8 mouse cellular contexts compared by ENCODE assay signal in the genomic region with DNA sequence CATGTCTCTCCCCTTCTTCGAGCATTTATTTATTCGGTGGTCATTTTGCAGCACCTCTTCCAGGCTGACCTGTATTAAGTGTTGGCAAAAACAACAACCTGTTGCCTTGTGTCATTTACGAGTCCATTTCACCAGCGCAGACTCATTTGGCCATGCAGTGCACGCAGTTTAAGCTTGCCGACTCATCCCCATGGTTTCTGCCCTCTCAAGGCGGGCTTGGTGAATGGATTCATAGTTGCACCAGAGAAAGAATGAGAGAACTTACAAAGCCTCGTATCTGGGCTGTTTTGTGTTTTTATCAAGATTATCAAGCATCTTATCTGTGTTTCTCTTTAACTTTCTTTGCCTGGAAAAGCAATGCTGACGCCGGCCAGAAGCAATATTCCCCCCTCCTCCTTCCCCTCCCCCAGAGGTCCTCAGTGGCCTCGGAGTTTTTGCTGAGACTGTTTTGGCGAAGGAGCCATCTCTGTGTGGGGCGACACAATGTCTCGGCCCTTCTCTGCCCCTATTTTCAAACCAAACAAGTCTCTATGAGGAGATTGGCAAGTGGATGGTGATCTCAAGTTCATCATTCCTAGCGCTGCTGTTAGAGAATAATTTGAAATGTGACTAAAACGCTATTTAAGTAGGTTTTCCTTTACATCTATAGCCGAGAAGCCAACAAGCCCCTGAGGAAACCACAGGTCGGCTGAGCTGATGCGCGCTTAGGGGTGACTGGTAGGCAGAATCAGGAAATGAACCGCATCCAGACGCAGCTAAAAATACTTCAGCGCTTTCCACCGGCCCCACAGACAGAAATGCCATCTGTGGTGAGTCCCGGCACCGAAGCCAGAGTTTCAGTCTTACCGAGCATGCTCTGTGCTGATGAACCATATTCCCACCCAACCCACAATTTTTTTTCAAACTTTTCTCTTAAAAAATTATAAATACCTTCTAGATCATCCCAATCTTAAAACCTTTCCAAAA. TPM values are rescaled to one million over a fixed set of nuclear protein-coding genes. Genes with fewer than 3 reads are reported as not detected.
DNase-seq lines count a peak whose midpoint lies in the region; ATAC-seq lines count a peak whose summit lies in the region.

No protein-coding gene starts in this region.

- 87% methylated on average over 27 of the region's 27 CpGs for WGBS in midbrain, embryonic 16.5 days

- no peak overlapping the region for H3K27ac ChIP-seq in midbrain, embryonic 16.5 days (ENCODE audit: low read length)

- no peak overlapping the region for H3K9ac ChIP-seq in midbrain, embryonic 16.5 days (ENCODE audit: low read depth, low read length)

- no peaks in the 10 kb centered on the region for H3K9me3 ChIP-seq in midbrain, embryonic 16.5 days (replicated peaks; ENCODE audit: control insufficient read depth, low read length, poor library complexity, severe bottlenecking)

- H3K27me3 ChIP-seq in midbrain, embryonic 16.5 days (ENCODE audit: control insufficient read depth, insufficient read depth, low read depth, low read length), result no peaks in the 10 kb centered on the region

- no peak overlapping the region for H3K4me2 ChIP-seq in midbrain, embryonic 16.5 days (ENCODE audit: low read length)

- ATAC-seq in midbrain, embryonic 16.5 days, result no peak

- no peaks in the 10 kb centered on the region for H3K36me3 ChIP-seq in midbrain, embryonic 16.5 days (ENCODE audit: control insufficient read depth, insufficient read depth, low read length)

- no peaks in the 10 kb centered on the region for H3K4me1 ChIP-seq in midbrain, embryonic 16.5 days (ENCODE audit: control insufficient read depth, insufficient read depth, low read length)

- peak; percentile 28 for DNase-seq in cerebellum, adult 11 months
- no peak for DNase-seq in cerebellum, postnatal 10 days
- peak; percentile 90 for DNase-seq in brain, adult 2 months (ENCODE audit: low read depth, low spot score)
- peak; percentile 17 for DNase-seq in heart, adult 8-10 months (ENCODE audit: low spot score)
- DNase-seq in left cerebral cortex, adult 18-20 months (ENCODE audit: low spot score in 2 of 2), result peak; percentile 57 to 67
- peak; percentile 69 to 82 for DNase-seq in right cerebral cortex, postnatal 10 days (ENCODE audit: low spot score in 2 of 2)
- no peak for DNase-seq in Muller cell, postnatal 12 days (ENCODE audit: inconsistent ontology term)

- no peak overlapping the region for H3K4me3 ChIP-seq in midbrain, embryonic 16.5 days (ENCODE audit: low read depth, low read length)

RNA-seq across cellular contexts. Expression of gene Slc16a10, which starts 22.6 kb away (rescaled TPM):
- 10 to 100 TPM; 19.3 to 24.6 (median 19.9) TPM for total RNA-seq in heart, adult 8-10 months (2022)
- 1 to 10 TPM; 3.2 to 4.1 TPM for total RNA-seq in left cerebral cortex, adult 18-20 months (2021)
- polyA plus RNA-seq in midbrain, embryonic 16.5 days (2015; fragmentation: Nextera tagmentation; extraction: Ambion mirVana), result 1.9 and 4.1 TPM in 2 replicates

Comparison
In these comparisons a context has a peak if more than half of its experiments do, and no peak if none do; other contexts are left out.
1. DNase-seq: peak in cerebellum, adult 11 months (single experiment), brain, adult 2 months (single experiment), heart, adult 8-10 months (single experiment), left cerebral cortex, adult 18-20 months (2 of 2) and right cerebral cortex, postnatal 10 days (2 of 2); none in cerebellum, postnatal 10 days (0 of 2) and Muller cell, postnatal 12 days (single experiment).